Mouse (Mus musculus) spleen, embryonic (tissue): ENCODE measurements at regions not wholly inside any gene's neighbourhood (a gene's known extent, or its start where the extent isn't known, plus 50 kb on each side); places are given as distances from the start of the nearest gene placed in this dataset.

Experiments used
- CTCF ChIA-PET: fragments of 350-600 bp; sonication (Branson Sonifier 250); formaldehyde crosslinking; loops from one replicate; lab custom pipeline; 2022; lab: Charles Lee

GRCm38 (mm10) chr4:29133404-29134307, 320.7 kb downstream of the Epha7 start:
- CTCF ChIA-PET: no interaction called here

GRCm38 (mm10) chr4:29135685-29136385, 322.9 kb downstream of the Epha7 start:
- CTCF ChIA-PET: no interaction called here

- CTCF ChIA-PET: no interaction called here
Observed at GRCm38 (mm10) chr4:29138771-29139301, 325.9 kb downstream of the Epha7 start.

GRCm38 (mm10) chr4:29143415-29143814, 330.5 kb downstream of the Epha7 start:
- CTCF ChIA-PET: no interaction called here

- CTCF ChIA-PET: no interaction called here
Observed at GRCm38 (mm10) chr4:29145242-29145641, 332.3 kb downstream of the Epha7 start.

- CTCF ChIA-PET: no interaction called here
Observed at GRCm38 (mm10) chr4:29152134-29152867, 339.4 kb downstream of the Epha7 start.

GRCm38 (mm10) chr4:29182494-29182893, 369.6 kb downstream of the Epha7 start:
- CTCF ChIA-PET: no interaction called here

GRCm38 (mm10) chr4:29183411-29183810, 370.5 kb downstream of the Epha7 start:
- CTCF ChIA-PET: no interaction called here

- CTCF ChIA-PET: no interaction called here
Observed at GRCm38 (mm10) chr4:29183818-29184217, 370.9 kb downstream of the Epha7 start.

GRCm38 (mm10) chr4:29200976-29201375, 388.0 kb downstream of the Epha7 start:
- CTCF ChIA-PET: no interaction called here
